Mouse (Mus musculus): ENCODE data around the gene Vmn1r91. TPM values are rescaled to one million over a fixed set of nuclear protein-coding genes. Genes with fewer than 3 reads are reported as not detected.
"Not testable (repeated sequence)": the region's sequence is repeated elsewhere in the genome, so short reads cannot be mapped to it uniquely, and the experiment has no call there.

The Vmn1r91 gene
- not detected in 2 replicates for polyA plus RNA-seq (2015; fragmentation: Nextera tagmentation; extraction: Ambion mirVana)

GRCm38 (mm10) chr7:20099380-20099779 lies at the start of gene Vmn1r91:
Gene Vmn1r91 (plus strand): TSS chr7:20099680.
- not testable (repeated sequence) for H3K4me3 ChIP-seq (ENCODE audit: low read length); H3K27me3 ChIP-seq (replicated peaks; ENCODE audit: control insufficient read depth, insufficient read depth, low read length); H3K9ac ChIP-seq (ENCODE audit: low read depth, low read length); H3K4me2 ChIP-seq (ENCODE audit: low read depth, low read length); ATAC-seq; H3K4me1 ChIP-seq (ENCODE audit: control insufficient read depth, insufficient read depth, low read length); H3K36me3 ChIP-seq (ENCODE audit: control insufficient read depth, insufficient read depth, low read length); H3K9me3 ChIP-seq (ENCODE audit: control insufficient read depth, low read length); H3K27ac ChIP-seq (ENCODE audit: low read length)
- 84% methylated on average over 5 of the region's 5 CpGs for WGBS

GRCm38 (mm10) chr7:20064100-20064499 lies 35.4 kb upstream of the Vmn1r91 start:
- not testable (repeated sequence) for ATAC-seq; H3K9ac ChIP-seq (ENCODE audit: low read depth, low read length); H3K4me2 ChIP-seq (ENCODE audit: low read depth, low read length); H3K4me1 ChIP-seq (ENCODE audit: control insufficient read depth, insufficient read depth, low read length); H3K9me3 ChIP-seq (ENCODE audit: control insufficient read depth, low read length); H3K27me3 ChIP-seq (replicated peaks; ENCODE audit: control insufficient read depth, insufficient read depth, low read length); H3K27ac ChIP-seq (ENCODE audit: low read length); H3K4me3 ChIP-seq (ENCODE audit: low read length); H3K36me3 ChIP-seq (ENCODE audit: control insufficient read depth, insufficient read depth, low read length)
- WGBS, result 69% methylated on average over 4 of the region's 4 CpGs

GRCm38 (mm10) chr7:20078118-20078517 lies 21.4 kb upstream of the Vmn1r91 start:
- H3K4me2 ChIP-seq (ENCODE audit: low read depth, low read length); H3K9me3 ChIP-seq (ENCODE audit: control insufficient read depth, low read length); H3K4me1 ChIP-seq (ENCODE audit: control insufficient read depth, insufficient read depth, low read length); H3K9ac ChIP-seq (ENCODE audit: low read depth, low read length); ATAC-seq; H3K36me3 ChIP-seq (ENCODE audit: control insufficient read depth, insufficient read depth, low read length); H3K4me3 ChIP-seq (ENCODE audit: low read length); H3K27me3 ChIP-seq (replicated peaks; ENCODE audit: control insufficient read depth, insufficient read depth, low read length); H3K27ac ChIP-seq (ENCODE audit: low read length): not testable (repeated sequence)
- WGBS, result 69% methylated on average over 18 of the region's 18 CpGs

- not testable (repeated sequence) for H3K36me3 ChIP-seq (ENCODE audit: control insufficient read depth, insufficient read depth, low read length); H3K4me3 ChIP-seq (ENCODE audit: low read length); H3K27me3 ChIP-seq (replicated peaks; ENCODE audit: control insufficient read depth, insufficient read depth, low read length); H3K4me2 ChIP-seq (ENCODE audit: low read depth, low read length); H3K9ac ChIP-seq (ENCODE audit: low read depth, low read length); H3K4me1 ChIP-seq (ENCODE audit: control insufficient read depth, insufficient read depth, low read length); H3K27ac ChIP-seq (ENCODE audit: low read length); ATAC-seq; H3K9me3 ChIP-seq (ENCODE audit: control insufficient read depth, low read length)
- no CpG with 5 or more reads among the region's 2 CpGs for WGBS
Measured at GRCm38 (mm10) chr7:20122479-20122878, 23.0 kb downstream of the Vmn1r91 start, which contains the start of gene Gm16442. Gene Gm16442 (minus strand): TSS chr7:20122579.

GRCm38 (mm10) chr7:20138988-20139387 lies 39.5 kb downstream of the Vmn1r91 start, which contains the start of gene Vmn1r93:
Gene Vmn1r93 (minus strand): TSS chr7:20139088.
- not testable (repeated sequence) for H3K9me3 ChIP-seq (ENCODE audit: control insufficient read depth, low read length); H3K4me2 ChIP-seq (ENCODE audit: low read depth, low read length); H3K4me1 ChIP-seq (ENCODE audit: control insufficient read depth, insufficient read depth, low read length); ATAC-seq; H3K4me3 ChIP-seq (ENCODE audit: low read length); H3K27me3 ChIP-seq (replicated peaks; ENCODE audit: control insufficient read depth, insufficient read depth, low read length); H3K36me3 ChIP-seq (ENCODE audit: control insufficient read depth, insufficient read depth, low read length); H3K9ac ChIP-seq (ENCODE audit: low read depth, low read length); H3K27ac ChIP-seq (ENCODE audit: low read length)
- WGBS, result no CpG with 5 or more reads among the region's 5 CpGs

Other genes starting within 250 kb of the Vmn1r91 start
- 0.13 and 0.27 TPM in 2 replicates for gene Gm19345, start 247.7 kb upstream of the Vmn1r91 start, polyA plus RNA-seq (2015; fragmentation: Nextera tagmentation; extraction: Ambion mirVana)
- gene Ceacam16, start 238.4 kb upstream of the Vmn1r91 start, polyA plus RNA-seq (2015; fragmentation: Nextera tagmentation; extraction: Ambion mirVana), result not detected in 2 replicates
- gene Ceacam19, start 211.7 kb upstream of the Vmn1r91 start, polyA plus RNA-seq (2015; fragmentation: Nextera tagmentation; extraction: Ambion mirVana), result not detected in 2 replicates
- 13.9 and 16.5 TPM in 2 replicates for gene Pvr, start 178.5 kb upstream of the Vmn1r91 start, polyA plus RNA-seq (2015; fragmentation: Nextera tagmentation; extraction: Ambion mirVana)
- gene Igsf23, start 148.9 kb upstream of the Vmn1r91 start, polyA plus RNA-seq (2015; fragmentation: Nextera tagmentation; extraction: Ambion mirVana), result 14.7 and 19.1 TPM in 2 replicates
- 3.5 and 6.5 TPM in 2 replicates for gene Ceacam20, start 134.3 kb upstream of the Vmn1r91 start, polyA plus RNA-seq (2015; fragmentation: Nextera tagmentation; extraction: Ambion mirVana)
- 0.75 and 0.76 TPM in 2 replicates for gene Nlrp9b, start 108.2 kb upstream of the Vmn1r91 start, polyA plus RNA-seq (2015; fragmentation: Nextera tagmentation; extraction: Ambion mirVana)
- not detected in 2 replicates for gene Gm16442, start 22.9 kb downstream of the Vmn1r91 start, polyA plus RNA-seq (2015; fragmentation: Nextera tagmentation; extraction: Ambion mirVana)
- not detected in 2 replicates for gene Vmn1r93, start 39.4 kb downstream of the Vmn1r91 start, polyA plus RNA-seq (2015; fragmentation: Nextera tagmentation; extraction: Ambion mirVana)
- gene Vmn1r94, start 68.7 kb downstream of the Vmn1r91 start, polyA plus RNA-seq (2015; fragmentation: Nextera tagmentation; extraction: Ambion mirVana), result not detected in 2 replicates
- gene Vmn1r95, start 94.0 kb downstream of the Vmn1r91 start, polyA plus RNA-seq (2015; fragmentation: Nextera tagmentation; extraction: Ambion mirVana), result not detected in 2 replicates
- not detected in 2 replicates for gene Gm6164, start 105.9 kb downstream of the Vmn1r91 start, polyA plus RNA-seq (2015; fragmentation: Nextera tagmentation; extraction: Ambion mirVana)
- gene Gm4498, start 134.1 kb downstream of the Vmn1r91 start, polyA plus RNA-seq (2015; fragmentation: Nextera tagmentation; extraction: Ambion mirVana), result not detected in 2 replicates
- not detected in 2 replicates for gene Gm5890, start 163.2 kb downstream of the Vmn1r91 start, polyA plus RNA-seq (2015; fragmentation: Nextera tagmentation; extraction: Ambion mirVana)
- not detected in 2 replicates for gene Gm4133, start 234.4 kb downstream of the Vmn1r91 start, polyA plus RNA-seq (2015; fragmentation: Nextera tagmentation; extraction: Ambion mirVana)

Data from intestine, embryonic 16.5 days (tissue).